Mouse (Mus musculus): ENCODE results near the gene Rassf5. TPM values are rescaled to one million over a fixed set of nuclear protein-coding genes. Genes with fewer than 3 reads are reported as not detected.

The Rassf5 gene
- 12.8 and 13.1 TPM in 2 replicates for total RNA-seq (2021)
- long read RNA-seq, transcript Rassf5-201 (6 exons, 3,485 nt) = major isoform, 15 of 18 reads
- long read RNA-seq, partial matches to known transcripts = 0 of 18 reads
- long read RNA-seq, other reads (novel, unspliced or antisense) = 1 of 18 reads

DNA sequence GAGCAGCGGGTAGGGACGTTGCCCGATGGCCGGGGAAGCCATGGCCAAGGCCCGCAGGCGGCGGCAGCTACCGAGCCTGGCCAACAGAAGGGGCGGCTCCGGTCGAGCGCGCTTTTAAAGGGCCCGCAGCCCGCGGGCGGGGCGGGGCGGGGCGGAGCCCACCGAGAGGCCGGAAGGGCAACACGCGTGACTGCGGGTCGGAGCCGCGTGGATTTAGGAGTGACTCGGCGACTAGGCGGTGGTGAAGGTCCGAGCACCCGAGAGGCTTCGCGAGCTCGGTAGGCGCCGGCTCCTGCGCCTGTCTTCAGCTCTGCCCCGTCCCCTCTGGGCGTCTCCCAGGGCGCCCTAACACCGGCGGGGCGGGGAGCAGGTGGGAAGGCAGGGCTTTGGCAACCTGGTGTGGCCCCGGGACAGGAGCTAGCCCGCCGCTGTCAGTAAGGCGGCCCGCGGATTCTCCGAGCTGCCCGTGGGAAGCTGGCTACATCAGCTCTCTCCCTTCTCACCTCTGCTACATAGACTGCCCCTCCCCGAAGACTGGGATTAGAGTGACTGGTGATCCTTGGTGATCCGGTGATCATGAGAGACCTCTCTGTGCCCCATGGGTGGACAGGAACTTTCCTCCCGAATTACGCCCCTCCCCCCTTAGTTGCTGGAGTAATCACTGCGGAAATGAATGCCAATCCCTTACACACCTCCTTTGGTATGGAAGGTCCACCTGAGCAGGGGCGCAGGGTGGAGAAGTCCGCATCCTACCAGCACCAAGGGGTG lies at the start of gene Rassf5:
TSS of gene Rassf5 (minus strand) at position 170 of the 768 bp plus-strand sequence.
- DNase-seq = peak; percentile 85

DNA sequence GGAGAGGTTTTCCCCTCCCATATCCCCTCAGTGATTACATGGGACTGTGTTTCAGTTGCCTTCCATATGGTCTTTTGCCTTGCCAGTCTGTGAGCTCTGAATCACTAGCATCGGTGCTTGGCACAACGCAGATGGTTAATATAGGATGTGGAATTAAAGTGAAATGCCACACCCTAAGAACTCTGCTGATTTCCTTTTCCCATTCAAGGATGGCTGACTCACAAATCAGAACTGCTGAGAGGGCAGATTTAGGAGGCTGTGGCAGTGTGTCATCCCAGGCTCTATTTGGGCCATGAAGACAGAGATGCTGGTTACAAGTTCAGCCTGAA lies 48.8 kb upstream of the Rassf5 start:
- no peak for DNase-seq

DNA sequence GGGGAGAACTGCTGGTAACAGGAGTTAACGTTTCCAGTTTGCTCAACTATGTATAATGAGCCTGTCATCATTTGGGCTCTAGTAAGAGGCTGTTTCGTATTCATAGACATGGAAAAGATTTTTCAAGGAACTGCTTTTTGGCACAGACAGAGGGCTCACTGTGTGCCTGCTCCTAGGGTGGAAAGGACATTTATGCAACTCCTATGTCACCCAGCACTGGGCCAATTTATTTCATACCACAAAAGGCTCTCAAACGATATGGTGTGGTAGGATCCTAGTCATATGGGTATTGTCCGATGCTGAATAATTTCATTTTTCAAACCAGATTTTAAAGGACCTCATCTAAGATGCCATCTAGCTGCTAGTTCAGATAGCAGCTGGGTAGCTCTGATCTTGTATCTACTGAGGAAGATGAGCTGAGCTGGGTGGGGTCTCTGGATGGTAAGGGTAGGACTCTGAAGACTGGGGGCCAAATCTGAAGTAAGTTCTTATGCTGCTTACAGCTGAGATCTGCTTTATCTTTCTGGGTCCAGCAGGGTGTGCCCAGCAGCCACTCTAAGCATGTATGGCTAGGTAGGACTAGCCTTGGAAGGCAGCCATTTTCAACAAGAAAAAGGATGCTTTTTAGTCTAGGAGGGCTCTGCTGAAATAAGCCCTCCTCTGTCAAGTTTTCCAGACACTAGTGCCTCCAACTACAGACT lies 48.3 kb upstream of the Rassf5 start:
- DNase-seq = no peak

GRCm38 (mm10) chr1:131290648-131291047 lies 45.6 kb upstream of the Rassf5 start:
- DNase-seq = peak; percentile 68

GRCm38 (mm10) chr1:131288938-131289337 lies 43.9 kb upstream of the Rassf5 start:
- no peak for DNase-seq

DNA sequence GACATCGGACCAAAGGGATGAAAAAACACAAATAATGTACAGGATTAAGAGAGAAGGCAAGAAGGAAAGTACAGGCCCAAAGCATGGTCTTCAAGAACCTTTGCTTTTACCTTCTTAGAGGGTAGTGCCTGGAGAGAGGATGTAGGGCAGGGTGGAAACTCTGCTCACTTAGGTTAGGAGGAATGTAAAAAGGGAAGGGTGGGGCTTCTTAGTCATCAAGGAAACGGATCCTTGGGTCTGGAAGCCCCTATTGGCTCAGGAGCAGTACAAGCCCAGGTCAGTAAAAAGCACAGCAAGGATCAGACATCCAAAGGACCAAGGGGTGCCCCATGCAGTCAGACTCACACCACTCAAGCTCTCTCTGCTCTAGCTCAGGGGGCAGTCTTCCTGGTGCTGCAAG lies 42.2 kb upstream of the Rassf5 start:
- DNase-seq = no peak

- no peak for DNase-seq
Observed at GRCm38 (mm10) chr1:131286803-131287202, 41.7 kb upstream of the Rassf5 start.

DNA sequence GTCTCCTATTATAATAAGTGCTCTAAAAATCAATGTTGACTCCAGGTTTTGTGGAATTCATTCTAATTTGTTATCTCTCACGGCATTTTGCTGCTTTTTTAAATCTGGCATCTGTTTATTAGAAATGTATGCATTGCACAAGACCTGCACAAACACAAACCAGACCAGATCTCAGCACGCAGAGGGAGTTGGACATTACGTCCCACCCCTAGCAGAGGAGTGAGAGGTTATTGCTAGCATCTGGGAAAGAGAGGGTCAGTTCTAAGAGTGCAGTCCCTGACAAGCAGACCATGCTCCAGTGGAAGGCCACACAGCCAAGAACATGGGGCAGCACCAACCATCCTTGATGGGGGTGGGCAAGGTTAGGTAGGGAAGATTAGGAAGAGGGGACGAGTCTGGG lies 39.6 kb upstream of the Rassf5 start:
- DNase-seq = no peak

GRCm38 (mm10) chr1:131284167-131284566 lies 39.1 kb upstream of the Rassf5 start:
- DNase-seq = no peak

DNA sequence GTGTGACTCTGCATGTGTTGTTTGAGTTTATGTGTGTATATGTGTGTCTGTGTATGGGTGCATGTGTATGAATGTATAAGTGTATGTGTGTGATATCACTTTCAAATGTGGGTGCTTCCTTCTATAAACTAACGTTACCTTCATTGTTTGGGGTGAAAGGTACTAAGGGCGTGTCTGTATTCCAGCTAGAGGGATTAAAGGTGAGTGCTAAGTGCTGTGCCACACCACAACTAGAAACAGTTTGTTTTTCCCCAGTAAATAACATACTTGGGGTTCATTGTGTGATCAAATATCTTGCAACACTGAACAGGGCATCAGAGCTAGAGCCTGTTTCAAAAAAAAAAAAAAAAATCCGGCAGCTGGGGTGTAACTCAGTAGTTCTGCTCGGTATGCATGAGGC lies 36.7 kb upstream of the Rassf5 start:
- DNase-seq = no peak

DNA sequence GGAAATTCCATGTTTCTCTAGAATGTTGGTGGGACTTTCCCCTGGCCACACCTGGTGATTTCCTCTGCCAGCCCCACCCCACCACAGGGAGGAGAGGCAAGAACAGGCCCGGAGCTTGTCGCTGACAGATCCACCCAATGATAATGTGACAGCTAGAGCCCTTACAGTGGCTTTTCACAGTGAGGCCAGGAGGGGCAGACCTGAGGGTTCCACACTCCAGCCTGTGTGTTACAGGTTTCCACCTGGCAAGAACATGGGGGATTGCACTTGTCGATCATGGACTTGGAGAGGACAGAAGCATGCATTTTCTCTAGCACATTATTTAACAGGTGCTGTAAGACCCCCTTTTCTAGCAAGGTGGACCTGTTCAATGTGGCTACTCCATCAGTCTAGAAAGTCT lies 35.2 kb upstream of the Rassf5 start:
- no peak for DNase-seq

DNA sequence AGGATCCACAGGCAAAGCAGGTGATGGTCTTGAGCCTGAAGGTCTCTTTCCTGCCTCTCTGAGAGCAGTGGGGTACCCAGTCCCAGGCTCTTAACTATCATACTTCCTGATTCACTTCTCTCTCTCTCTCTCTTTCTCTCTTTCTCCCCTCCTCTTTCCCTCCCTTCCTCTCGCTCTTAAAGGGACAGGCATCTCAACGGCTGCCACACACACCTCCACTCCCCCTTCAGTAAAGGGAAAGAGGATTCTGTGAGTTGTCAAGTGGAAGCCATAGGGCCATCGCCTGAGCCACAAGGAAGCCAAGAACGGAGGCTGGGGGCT lies 34.4 kb upstream of the Rassf5 start, which contains the start of gene Ikbke:
TSS of gene Ikbke (minus strand) at position 151 of the 321 bp plus-strand sequence.
- no peak for DNase-seq

DNA sequence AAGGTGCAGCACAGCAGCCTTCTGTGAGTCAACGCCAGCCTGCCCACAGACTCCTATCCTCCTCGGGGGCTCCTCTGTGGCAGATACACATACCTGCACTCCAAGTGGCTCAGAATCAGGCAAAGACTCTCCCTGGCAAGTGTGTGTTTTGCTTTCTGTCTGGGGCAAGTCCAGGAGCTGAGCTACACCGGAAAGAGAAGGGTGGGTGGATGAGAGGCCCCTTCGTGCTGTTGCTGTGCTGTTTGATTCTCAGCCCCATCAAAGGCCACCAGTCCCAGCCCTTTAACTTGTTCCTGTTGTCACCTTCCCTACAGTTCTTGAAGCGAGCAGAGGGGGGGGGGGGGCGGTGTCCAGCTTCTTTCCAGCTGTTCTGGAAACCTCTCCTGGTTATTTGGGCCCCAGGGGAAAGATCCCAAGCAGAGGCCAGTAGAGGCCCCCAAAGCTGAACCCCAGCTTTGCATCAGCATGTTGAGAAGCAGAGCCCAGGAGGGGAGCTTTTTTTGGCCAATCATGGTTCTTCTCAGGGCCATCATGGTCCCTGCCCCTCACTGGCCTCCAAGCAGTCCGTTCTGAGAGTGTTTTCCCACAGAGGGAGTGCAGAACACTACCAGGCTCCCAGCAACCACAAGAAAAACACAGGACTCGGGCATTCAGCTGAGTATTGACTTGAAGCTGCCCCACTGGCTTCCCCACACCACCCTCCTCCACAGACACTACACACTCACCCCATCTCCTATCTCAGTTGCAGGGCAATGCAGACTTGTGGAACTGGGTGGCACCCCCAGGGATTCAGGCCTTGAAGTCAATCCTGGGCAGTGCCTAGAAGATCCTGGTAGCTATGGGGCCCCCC lies 33.8 kb upstream of the Rassf5 start:
- no peak for DNase-seq

GRCm38 (mm10) chr1:131276831-131277230 lies 31.8 kb upstream of the Rassf5 start:
- DNase-seq = no peak

- no peak for DNase-seq
Observed at GRCm38 (mm10) chr1:131275577-131275976, 30.5 kb upstream of the Rassf5 start.

DNA sequence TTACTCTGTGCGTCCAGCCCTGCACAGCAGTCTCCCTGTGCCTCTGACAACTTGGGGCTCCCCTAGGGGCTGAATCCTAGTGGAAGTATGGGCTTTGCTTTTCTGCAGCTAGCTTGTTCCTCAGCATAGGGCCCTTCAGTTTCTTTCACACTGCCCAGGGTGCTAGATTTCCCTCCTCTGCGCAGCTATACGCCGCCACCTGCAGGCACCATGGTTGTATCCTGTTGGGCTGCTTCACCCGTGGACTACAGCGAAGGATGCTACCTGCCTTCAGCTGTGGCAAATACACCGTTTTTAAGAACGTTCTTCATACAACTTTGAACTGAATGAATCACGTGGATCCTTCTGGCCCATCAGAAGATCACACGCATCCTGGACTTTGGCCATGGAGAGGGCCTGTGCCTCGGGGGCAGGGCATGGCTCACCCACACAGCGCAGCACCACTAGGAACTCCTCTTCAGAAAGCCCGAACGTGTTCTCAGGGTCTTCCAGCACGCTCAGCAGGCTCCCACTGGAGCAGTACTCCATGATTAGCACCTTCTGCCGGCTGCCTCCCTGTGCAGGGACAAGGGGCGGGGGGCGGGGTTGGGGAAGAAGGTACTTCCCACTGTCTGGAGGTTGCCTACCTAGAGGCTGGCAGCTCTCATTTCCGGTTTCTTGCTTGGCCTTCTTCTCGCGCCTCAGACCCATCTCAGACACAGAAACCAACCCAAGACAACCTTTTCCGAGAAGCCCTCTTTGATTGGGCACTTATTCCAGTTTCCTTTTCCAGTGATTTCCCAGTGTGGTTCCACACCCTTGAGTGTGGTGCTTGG lies 29.9 kb upstream of the Rassf5 start:
- peak; percentile 11 for DNase-seq

DNA sequence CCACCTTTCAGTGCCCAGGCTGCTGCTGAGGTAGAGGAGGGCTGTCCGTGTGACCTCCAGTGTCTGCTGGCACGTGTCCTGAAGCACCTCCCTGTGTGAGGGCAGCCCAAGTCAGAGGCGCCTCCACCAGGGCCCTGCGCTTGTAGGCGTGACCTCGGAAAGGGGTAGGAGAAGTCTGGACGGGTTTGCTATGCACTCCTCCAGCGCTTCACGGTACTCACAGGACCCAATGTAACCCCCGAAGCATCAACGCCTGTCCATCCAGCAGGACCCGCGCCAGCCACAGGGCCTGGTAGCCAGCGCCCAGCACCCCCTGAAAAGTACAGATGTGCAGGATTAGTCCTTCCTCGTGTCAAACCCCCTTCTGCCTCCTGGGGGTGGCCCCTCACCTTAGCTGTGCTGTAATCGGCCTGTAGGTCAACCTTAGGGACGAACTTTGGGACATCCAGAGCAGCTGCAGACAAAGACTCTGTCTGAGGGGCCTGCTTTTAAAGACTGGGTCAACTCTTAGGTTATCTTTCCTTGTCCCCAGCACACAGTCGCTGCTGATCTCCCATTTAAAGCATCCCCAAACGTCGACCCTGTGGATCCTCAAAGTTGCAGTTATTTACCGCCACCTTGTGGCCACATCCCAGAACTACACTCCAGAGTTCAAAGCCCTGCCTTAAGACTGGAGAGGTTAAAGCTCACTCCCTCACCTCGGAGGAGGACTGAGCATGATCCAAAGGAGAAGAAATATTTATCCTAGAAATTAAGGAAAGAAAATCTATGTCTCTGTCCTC lies 24.9 kb upstream of the Rassf5 start:
- peak; percentile 64 for DNase-seq

- DNase-seq = no peak
Observed at GRCm38 (mm10) chr1:131268776-131269175, 23.7 kb upstream of the Rassf5 start.

DNA sequence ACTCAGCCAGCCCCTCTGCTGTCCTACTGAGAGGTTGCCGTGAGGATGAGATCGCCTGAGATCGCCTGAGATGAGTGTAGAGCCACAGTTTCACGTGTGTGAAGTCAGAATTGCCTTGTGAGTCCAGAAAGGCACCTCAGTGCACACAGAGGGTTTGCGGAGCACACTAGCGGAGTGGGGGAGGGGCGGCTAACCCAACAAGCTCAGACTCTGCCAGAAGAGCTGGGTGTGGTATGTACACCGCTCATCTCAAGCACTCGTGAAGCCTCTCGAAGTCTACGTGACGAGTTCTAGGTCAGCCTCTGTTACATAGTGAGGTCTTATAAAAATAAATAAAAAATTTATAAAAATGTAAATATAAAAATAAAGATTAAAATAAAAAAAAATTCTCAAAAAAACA lies 18.8 kb upstream of the Rassf5 start:
- no peak for DNase-seq

- peak; percentile 73 for DNase-seq
Observed at GRCm38 (mm10) chr1:131260309-131260656, 15.2 kb upstream of the Rassf5 start.

DNA sequence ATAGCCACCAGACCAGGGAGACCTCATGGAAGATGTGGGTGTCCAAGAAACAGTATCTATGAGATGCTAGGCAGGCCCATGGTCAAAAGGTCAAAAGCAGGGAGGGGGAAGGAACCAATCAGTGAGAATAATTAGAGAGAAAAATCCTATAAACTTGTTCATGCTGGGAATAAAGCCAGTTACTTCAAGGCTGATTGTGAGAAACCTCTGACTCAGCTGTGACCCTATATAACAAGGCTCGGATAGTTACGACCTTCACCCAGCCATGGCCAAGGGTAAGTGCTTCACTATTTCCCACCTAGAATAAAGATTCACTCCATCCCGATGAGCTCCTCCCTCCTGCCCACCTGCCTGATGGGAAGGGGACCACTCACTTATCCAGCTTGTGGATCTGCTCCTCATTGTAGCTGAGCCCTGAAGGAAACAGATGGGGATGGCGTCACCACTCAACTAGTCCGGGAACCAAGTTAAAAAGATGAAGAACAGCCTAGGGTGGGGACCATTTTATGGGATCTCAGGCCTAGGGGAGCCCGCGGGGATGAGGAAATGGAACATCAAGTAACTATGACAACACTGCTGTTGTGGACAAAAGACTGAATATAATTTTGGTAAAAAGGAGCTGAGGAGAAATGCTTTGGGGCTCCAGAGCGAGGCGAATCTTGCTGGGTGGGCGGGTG lies 14.7 kb upstream of the Rassf5 start:
- no peak for DNase-seq
